Mouse (Mus musculus) lung, adult 2 months (tissue): ENCODE results near the gene Grm2. TPM values are rescaled to one million over a fixed set of nuclear protein-coding genes. Genes with fewer than 3 reads are reported as not detected.

Experiments
- DNase-seq: peaks from one replicate; pipeline ENCODE4 v3.0.0; 2022
- H3K4me1 ChIP-seq: fragments of 200-500 bp; 2 replicates; pipeline ENCODE4 v1.6.1; 2011; ENCODE audit warnings: low read length; ENCODE audit not compliant: control insufficient read depth, insufficient read depth
- H3K4me3 ChIP-seq: fragments of 200-500 bp; replicated peaks from 2 replicates; pipeline ENCODE3; 2011; ENCODE audit warnings: low read depth, mild to moderate bottlenecking, control low read depth, low read length; ENCODE audit errors: extremely low read depth
- CTCF ChIP-seq: fragments of 200-500 bp; IDR thresholded peaks from 2 replicates; pipeline ENCODE4 v1.5.1; 2011; ENCODE audit warnings: mild to moderate bottlenecking, low read length, control low read depth; ENCODE audit not compliant: insufficient read depth
- POLR2A ChIP-seq: fragments of 200-500 bp; IDR thresholded peaks from 2 replicates; pipeline ENCODE4 v1.6.1; 2011; ENCODE audit warnings: low read depth, mild to moderate bottlenecking, control low read depth, low read length, borderline replicate concordance; ENCODE audit errors: extremely low read depth
- WGBS: fragments of 180-500 bp; shearing (Covaris S2); methylation state at CpG from one replicate; pipeline ENCODE4 v1.1.7; 2018; 5-methylcytosine and 5-hydroxymethylcytosine counted together
- polyA plus RNA-seq: library from polyadenylated mRNA; depleted of rRNA; stranded (reverse); fragments of >200 nt; gene quantifications from 2 replicates; pipeline ENCODE4 v1.2.3, GENCODE M21; 2012; rRNA removed

Grm2 gene
- polyA plus RNA-seq: not detected in 2 replicates

DNA sequence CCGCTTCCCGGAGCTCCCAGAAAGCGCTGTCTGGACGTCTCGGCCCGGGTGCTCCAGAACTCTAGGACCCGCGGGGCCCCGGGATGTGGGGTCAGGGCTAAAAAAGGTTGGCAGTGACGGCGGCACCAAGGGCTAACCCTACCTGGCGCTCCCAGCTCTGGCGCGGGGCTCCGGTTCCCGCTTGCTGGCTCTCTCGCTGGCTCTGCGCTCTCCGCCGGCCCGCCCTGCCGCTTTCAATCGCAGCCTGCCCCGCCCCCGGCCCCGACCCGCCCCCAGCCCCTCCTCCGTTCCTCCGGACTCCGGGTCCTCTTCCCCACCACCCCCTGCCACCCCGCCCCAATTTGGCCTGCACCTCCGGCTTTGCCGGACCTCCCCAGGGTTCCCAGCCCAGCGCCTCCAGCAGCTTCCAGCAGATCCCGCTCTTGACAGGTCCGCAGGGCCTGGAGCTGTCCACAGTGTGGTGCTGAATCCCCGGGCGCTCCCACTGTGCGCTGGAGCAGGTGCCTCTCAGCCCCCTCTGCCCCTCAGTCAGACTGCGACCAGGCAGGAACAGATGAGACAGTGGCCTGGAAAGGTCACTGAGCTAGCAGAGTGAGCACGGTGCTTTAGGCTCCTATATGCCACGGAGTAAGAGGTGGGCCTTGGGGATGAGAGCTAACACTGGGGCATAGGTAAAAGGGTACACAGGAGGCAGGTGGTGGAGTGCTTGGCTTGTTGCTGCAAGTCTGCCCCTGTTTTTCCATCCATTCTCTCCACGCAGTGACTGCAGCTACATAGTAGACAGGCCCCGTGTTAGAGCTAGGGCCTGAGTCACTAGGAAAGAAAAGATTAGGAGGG is at the start of gene Grm2:
Gene Grm2 (minus strand): TSS at position 199 of the 837 bp plus-strand sequence.
- Histone ChIP-seq H3K4me1 (no peaks in the 10 kb centered on the region), H3K4me3 (no peak within 1 kb of the TSS)
- peak; percentile 45 for DNase-seq
- TF ChIP-seq POLR2A (no peak), CTCF (no peak)
- 2% methylated on average over 43 of the region's 44 CpGs for WGBS

DNA sequence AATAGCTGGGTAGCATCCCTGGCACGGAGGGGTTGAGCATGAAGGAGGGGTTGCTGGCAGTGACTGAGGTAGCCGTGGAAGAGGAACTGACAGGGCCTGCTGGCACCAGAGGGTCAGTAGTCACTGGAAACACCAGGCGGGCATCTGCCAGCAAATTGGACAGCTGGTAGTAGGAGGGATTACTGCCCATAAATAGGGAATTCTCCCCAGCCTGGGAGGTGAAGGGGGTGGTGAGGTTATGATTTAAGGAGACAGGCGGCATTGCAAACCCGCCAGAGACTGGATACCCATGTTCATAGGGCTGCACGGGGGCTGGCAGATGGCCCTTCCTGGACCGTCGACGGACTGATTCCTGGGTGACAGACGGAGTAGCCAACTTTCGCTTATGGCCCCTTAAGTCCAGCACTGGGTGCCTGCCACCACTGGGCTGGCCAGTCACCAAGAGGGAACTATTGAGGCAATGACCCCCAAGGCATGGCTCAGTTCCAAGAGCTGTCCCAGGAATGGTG is 37.1 kb upstream of the Grm2 start:
- no peaks in the 10 kb centered on the region for H3K4me1 ChIP-seq
- DNase-seq: no peak
- 90% methylated on average over 11 of the region's 11 CpGs for WGBS
- no peak for TF ChIP-seq POLR2A
- no peak for TF ChIP-seq CTCF
- H3K4me3 ChIP-seq: no peak overlapping the region

DNA sequence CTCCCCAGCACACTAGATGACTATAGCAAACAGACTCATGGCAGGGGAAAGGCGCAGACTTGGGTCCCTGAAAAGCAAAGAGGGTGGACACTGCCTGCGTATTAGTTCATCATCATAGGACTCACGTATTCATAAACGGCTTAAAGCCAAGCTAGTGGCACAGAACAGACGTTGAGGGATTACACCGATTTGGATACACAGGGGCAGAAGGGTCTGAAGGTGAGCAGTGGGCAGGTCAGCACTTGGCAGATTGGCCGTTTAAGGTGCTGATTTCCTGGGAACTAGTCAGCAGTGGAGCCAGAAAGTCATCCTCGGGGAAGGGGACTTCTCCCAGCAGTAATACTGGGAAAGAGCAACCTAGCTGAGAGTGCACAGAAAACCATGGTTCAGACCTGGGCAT is 33.0 kb upstream of the Grm2 start:
- DNase-seq: no peak
- Histone ChIP-seq H3K4me1 (peaks cover 7% of the 10 kb centered on the region), H3K4me3 (no peak overlapping the region)
- WGBS: 82% methylated on average over 8 of the region's 8 CpGs
- TF ChIP-seq POLR2A (no peak), CTCF (no peak)

DNA sequence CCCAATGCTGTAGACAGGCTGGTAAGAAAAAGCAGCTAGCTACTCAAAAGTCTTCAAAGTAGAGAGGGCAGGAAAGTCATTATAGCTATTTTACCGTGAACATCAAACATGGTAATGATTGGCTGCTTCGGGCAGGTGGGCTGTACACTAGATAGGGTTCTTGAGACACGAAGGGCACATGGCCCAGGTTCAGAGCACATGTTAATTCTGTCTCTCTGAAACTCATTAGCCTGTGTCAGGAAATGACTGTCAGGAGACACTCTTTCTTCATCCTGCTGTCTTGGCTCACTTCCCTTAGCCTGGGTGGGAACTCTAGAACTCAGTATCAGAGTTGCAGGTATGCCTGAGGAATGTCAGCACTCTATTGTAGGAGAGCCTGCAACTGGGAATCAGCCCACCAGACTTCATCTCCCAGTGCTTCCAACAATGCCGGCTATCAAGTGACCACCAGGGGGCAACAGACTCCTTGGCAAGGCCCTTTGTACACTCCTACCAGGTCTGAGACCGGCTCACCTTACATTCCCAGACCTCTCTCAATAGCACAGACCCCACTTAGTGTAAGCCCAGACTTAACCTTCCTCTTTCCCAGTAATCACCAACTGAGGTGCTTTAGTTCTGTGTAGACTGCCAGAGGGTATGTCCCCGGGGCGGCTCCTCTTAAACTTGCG is 31.2 kb upstream of the Grm2 start:
- H3K4me1 ChIP-seq: peaks cover 7% of the 10 kb centered on the region
- TF ChIP-seq POLR2A (no peak), CTCF (peak; percentile 89)
- DNase-seq: peak; percentile 65
- 25% methylated on average over 8 of the region's 8 CpGs for WGBS
- no peak overlapping the region for H3K4me3 ChIP-seq

DNA sequence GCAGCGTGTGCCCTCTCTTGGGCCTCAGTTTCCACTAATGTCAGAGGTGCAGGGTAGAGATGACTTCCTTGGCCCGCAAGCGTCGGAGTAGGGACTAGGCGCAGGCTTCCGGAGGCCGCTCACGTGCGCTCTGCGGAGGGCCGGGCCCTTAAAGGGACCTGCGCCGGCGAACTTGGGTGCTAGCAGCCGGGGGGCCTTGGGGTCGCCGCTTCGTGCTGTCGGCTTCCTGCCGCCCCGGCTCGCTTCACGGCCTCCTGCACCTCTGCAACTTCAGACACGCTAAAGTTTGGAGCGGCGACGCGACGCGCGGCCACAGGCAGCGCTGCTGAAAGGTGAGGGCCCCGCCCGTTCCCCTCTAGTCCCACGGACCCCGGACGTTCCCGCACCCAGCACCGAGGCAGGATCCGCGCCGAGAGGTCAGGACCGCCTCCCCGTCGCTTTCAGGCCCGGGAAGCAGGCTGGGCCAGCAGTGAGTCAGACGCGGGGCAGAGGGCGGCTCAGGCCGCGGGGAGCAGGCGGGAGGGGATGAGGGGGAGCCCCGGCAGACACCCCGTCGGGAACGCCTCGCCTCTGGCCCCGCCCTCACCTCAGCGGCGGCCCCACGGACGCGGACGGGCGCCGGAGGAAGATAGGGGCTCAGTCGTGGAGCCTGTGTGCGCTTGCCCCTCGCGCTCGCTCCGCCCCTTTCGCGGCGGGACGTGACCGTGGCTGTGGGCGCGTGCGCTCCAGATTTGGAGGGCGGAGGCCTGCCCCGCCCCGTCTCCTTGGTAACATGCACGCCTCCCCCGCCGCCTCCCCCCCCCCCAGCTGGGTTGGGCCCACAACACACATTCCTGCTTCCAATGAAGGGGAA is 29.6 kb upstream of the Grm2 start, which contains the start of gene Tex264:
Gene Tex264 (minus strand): TSS at position 679 of the 853 bp plus-strand sequence.
- peak; percentile 83 for DNase-seq
- under 1% methylated on average over 84 of the region's 86 CpGs for WGBS
- Histone ChIP-seq H3K4me1 (peaks cover 7% of the 10 kb centered on the region), H3K4me3 (peak within 1 kb of the TSS; percentile 81)
- TF ChIP-seq CTCF (no peak), POLR2A (peak; percentile 45; the same call in 1 of the 2 replicates)

DNA sequence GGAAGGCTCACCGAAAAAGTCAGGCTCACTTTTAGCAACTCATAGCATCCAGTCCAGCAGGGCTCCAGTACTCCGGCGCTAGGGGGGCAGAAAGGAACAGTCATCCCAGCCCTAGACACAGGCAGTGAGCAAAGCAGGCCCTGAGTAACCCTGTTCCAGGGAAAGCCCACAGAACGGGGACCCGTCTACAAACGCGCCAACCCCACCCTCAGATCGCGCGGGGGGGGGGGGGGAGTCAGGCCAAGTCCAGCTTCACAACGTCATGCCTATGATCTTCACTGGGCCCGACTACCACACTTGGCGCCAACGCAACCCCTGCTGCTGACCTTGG is 29.0 kb upstream of the Grm2 start:
- Histone ChIP-seq H3K4me1 (peaks cover 7% of the 10 kb centered on the region), H3K4me3 (peak overlapping the region; percentile 81)
- WGBS: 2% methylated on average over 11 of the region's 14 CpGs
- no peak for TF ChIP-seq CTCF
- peak; percentile 21; the same call in 1 of the 2 replicates for TF ChIP-seq POLR2A
- no peak for DNase-seq

DNA sequence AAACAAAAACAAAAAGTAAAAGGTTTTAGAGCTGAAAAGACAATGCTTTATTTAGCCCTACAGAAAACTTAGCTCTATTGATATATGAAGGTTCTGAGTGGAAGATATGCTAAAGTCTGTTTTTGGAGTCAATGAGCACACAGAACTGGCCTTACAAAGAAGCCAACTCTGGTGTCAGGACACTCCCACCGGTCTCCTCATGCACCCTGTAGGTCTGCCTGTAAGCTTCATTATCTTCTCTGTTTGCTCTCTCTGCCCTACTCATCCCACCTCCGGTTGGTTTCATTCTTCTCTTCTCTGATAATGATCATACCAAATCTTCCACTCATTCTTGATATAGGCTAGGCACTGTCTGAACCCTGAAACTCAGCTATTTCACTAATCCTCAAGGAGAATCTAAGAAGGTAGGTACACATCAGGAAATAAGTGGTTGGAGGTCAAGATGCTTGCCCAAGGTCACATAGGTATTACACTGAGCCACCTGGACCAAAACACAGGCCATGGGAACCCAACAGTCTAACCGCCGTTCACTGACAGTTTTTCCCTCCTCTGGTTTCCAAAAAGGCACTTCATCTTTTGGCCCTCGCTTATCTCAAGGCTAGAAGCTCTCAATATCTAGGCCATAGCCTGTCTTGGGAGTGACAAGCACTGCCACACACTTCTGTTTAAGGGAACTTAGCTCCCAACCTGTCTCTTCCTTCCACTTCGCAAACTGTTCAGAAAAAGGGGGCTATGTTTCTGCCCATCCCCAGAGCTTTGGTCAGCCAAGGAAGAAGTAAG is 28.4 kb upstream of the Grm2 start:
- Histone ChIP-seq H3K4me1 (peaks cover 7% of the 10 kb centered on the region), H3K4me3 (peak overlapping the region; percentile 81)
- TF ChIP-seq CTCF (no peak), POLR2A (no peak)
- WGBS: 66% methylated on average over 6 of the region's 6 CpGs
- no peak for DNase-seq

DNA sequence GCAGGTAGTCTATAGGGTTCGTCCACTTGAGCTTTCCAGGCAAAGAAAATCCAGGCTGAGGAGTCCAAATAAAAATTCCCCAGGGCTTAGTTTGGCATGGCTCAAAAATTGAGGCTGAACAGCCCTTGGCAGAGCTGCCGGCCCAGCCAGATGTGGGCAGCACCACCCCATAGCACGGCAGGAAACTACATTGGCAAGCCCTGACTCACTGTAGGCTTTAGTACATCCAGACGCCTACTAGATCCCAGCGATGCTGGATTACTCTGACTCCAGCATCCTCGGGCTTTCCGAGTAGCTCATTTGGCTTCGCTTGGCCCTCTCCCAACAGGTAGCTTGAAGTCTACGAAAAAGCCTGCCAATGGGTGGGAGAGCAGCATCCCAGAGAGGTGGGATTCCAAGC is 25.1 kb upstream of the Grm2 start:
- 81% methylated on average over 9 of the region's 9 CpGs for whole genome bisulfite sequencing
- no peak for TF ChIP-seq POLR2A
- TF ChIP-seq CTCF: no peak
- peaks cover 7% of the 10 kb centered on the region for H3K4me1 ChIP-seq
- H3K4me3 ChIP-seq: no peak overlapping the region
- DNase-seq: no peak

DNA sequence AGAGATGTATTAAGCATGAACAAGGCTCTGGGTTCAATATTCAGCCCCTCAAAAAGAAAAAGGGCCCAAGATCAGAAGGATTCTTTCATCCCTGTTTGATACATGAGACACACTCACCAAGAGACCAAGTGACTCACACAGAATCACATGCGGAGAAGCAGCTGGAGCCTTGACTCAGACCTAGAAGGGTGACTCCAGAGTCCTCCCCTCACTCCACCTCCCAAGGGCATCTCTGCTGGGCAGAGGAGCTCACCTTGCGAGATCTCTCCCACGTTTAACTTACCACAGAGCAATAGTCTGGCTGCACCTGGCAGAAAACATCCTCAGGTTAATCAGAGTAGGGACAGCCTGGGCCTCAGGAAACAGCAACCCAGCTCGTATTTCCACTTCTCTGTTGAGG is 22.4 kb upstream of the Grm2 start:
- TF ChIP-seq CTCF (no peak), POLR2A (no peak)
- no peak for DNase-seq
- 75% methylated on average over 4 of the region's 4 CpGs for WGBS
- no peaks in the 10 kb centered on the region for H3K4me1 ChIP-seq
- no peak overlapping the region for H3K4me3 ChIP-seq
